Mouse (Mus musculus): Measurements from ENCODE around the gene Gna14.

Gna14 gene

DNA sequence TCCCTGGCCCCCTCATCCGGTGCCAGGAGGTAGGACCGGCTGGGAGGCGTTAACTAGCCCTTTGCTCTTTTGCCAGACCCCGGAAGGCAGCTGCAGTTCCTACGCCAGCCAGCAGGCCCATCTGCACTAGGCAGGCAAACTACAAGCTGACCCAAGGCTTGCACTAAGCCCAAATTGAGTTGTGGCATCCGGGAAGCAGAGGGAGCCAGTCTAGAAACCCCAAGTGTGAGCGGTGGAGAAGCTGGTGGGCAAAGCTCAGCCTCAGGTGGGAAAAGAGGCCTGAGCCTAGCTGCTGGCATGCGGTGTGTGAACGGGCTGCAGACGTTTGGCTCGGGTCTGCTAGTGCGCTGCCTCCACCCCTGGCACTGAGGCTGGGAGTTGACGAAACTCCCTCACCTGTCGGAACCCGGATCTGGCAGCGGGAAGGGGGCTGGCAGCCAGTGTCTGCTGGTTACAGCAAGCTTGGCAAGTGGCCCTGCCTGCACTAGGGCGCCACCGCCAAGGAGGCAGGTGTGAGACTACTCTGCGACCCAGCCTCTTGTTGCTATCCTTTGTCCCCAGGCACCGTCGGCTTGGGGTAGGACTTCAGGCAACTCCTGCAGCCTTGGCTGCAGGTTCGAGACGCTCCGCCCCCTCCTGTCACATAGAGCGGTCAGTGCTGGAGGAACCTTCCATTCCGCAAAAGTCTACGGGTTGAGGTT, at the start of gene Gna14:
TSS of gene Gna14 (plus strand) at position 232 of the 701 bp plus-strand sequence.
- DNase-seq (ENCODE audit: low read depth), result peak; percentile 71

- no peak for DNase-seq (ENCODE audit: low read depth)
Observed at GRCm38 (mm10) chr19:16386514-16386913, 49.0 kb upstream of the Gna14 start.

- DNase-seq (ENCODE audit: low read depth), result no peak
Observed at GRCm38 (mm10) chr19:16390192-16390795, 45.3 kb upstream of the Gna14 start.

DNA sequence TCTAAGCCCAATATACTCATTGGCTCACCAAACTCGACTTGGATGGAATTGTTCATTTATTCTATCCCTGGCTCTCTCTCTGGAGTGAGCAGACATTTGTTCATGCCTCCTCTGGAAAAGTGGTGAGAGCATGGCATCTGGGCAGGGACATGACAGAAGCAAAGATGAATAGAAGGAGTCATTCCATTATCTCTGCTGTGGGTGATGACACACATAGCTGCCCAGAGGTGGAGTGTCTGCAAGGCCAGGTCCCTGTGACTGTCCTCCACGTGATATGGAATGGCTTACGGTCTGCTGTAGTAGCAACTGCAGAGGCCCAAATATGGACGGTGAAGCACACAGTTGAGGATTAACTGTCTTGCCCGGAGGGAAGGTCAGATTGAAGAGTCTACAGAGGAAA, 41.2 kb upstream of the Gna14 start:
- DNase-seq (ENCODE audit: low read depth), result no peak

DNA sequence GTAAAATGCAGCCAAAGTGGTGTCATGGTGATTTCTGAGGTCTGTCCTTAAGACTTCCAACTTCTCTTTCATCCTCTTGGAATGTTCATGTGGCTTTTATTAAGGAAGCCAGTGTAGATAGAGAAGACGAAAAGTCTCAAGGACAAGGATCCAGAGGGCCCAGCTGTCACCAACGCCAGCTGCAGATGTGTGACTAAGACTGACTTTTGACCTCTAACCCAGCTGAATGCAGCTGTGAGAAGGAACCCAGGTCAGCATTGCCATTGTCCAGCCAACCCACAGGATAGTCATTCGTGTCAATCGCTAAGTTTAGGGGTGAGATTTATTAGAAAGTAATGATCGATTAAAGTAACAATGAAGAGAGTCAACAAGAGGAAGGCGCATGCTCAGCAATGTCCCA, 32.5 kb upstream of the Gna14 start:
- DNase-seq (ENCODE audit: low read depth), result no peak

DNA sequence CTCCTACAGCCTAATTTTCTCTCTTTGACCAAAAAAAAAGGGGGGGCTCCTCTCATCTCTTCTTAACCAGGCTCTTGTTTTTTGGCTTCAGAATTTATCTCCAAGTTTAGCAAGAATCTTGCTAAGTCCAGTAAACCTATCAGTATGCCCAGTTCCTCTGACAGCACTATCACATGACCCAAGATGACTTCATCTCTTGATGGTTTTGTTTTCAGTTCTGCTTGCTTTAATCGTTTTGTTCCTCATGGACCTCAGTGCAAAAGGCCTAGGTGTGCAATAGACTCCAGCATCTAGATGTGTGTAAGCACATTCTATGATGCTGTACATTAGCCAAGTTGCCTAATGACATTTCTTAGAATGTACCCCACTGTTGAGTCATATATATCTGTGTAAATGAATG, 27.8 kb upstream of the Gna14 start:
- DNase-seq (ENCODE audit: low read depth), result no peak

DNA sequence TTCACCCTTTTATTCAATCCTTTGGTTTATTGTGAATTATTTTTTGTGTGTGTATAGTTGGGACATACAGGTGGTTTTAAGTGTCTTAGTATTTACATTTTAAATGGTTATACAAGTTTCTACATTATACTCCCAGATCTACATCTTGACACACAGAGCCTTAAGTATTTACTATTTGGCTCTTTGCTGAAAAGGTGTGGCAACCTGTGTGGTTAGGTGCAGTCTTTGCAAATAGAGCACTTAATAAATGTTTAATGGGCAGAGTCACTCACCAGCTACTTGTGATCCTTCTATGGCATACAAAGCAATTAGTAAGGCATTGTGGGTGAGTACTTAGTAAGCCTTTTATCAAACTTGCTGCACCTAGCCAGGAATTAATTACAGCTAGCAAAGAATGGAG, 24.3 kb upstream of the Gna14 start:
- no peak for DNase-seq (ENCODE audit: low read depth)

GRCm38 (mm10) chr19:16418086-16418663, 17.4 kb upstream of the Gna14 start:
- DNase-seq (ENCODE audit: low read depth), result no peak

GRCm38 (mm10) chr19:16425596-16425995, 10.0 kb upstream of the Gna14 start:
- no peak for DNase-seq (ENCODE audit: low read depth)

DNA sequence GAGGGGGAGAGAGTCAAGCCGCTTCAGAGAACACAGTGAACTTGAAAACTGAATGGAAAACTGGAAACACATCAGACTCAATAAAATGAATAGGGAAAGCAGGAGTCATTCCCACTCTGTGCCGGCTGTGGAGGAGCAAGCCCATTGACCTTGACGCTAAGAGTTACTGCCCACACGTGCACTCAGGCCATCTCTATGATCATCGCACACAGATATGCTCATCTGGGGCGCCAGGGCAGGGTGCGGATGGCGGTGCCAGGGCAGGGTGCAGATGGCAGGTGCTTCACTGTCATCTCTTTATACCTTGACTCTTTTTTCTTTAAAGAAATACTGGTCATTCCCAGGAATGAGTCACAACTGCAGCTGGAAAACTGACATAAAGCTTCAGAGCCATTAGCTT, 4.2 kb upstream of the Gna14 start:
- no peak for DNase-seq (ENCODE audit: low read depth)

GRCm38 (mm10) chr19:16434879-16435278, 683 bp upstream of the Gna14 start:
- no peak for DNase-seq (ENCODE audit: low read depth)

- no peak for DNase-seq (ENCODE audit: low read depth)
Observed at GRCm38 (mm10) chr19:16436335-16437169, 990 bp downstream of the Gna14 start.

DNA sequence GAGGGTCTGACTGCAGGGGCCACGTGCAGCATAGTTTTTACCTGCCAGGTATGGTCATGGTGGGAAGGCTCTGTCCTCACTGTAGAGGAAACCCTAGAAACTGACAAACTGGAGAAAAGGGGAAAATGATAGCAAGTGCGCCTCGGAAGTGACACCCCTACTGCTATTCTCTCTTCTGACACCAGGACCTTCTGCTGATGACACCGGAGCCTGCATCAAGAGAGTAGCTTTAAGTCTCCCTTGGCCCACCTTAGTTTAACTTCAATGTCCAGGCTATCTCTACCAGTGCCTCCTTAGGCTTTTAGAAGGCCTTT, 1.6 kb downstream of the Gna14 start:
- no peak for DNase-seq (ENCODE audit: low read depth)

- no peak for DNase-seq (ENCODE audit: low read depth)
Observed at GRCm38 (mm10) chr19:16437906-16438305, 2.3 kb downstream of the Gna14 start.

DNA sequence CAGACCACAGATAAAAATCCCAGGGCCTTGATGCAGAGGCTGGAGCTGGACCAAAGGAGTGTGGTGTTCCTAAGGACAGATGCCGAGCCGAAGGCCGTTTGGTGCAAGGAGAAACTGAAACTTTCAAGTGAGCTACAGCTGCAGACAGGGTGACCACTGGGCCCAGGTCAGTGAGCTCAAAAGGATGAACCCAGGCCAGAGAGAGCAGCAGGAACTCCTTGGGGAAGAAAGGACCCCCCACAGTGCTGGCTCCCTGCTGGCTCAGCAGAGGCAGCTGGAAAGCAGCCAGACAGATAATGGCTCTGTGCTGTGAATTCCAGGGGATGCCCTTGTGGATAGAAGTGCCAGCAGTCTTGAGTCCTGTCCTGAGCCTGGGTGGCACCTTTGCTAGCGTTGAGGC, 3.7 kb downstream of the Gna14 start:
- DNase-seq (ENCODE audit: low read depth), result no peak

- DNase-seq (ENCODE audit: low read depth), result no peak
Observed at GRCm38 (mm10) chr19:16439834-16440233, 4.3 kb downstream of the Gna14 start.

DNA sequence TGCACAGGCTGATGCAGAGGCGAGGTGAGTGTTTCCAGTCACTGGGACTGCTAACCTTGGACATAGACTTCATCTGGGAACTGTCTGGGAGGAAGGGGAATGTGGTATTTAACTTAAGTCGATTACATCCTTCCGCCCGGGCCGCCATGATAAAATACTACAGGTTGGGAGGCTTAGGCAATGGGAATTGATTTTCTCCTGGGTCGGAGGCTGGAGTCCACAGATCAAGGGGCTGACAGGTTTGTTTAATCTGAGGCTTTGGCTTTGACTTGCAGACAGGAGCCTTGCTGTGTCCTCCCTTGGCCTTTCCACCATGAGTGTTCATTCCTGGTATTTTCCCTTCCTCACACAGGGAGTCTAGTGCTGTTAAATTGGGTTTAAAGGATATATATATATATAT, 5.8 kb downstream of the Gna14 start:
- DNase-seq (ENCODE audit: low read depth), result no peak

DNA sequence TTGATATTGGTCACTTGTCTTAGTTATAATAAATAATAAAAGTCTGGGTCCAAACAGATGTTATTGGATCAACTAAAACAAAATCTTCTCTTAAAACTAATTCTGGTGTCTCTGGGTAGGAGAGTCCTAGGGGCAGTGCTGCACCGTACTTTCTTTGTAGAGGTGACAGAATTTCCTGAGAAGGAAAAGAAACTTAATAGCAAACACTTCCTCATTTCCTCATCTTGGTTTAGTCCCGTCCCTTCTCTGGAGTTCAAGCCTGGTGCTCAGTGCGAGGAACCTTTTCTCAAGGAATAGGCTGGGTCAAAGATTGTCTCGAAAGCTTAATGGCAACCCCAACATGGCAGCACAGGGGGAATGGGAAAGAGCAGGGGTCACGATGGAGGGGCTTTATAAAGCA, 7.8 kb downstream of the Gna14 start:
- no peak for DNase-seq (ENCODE audit: low read depth)

DNA sequence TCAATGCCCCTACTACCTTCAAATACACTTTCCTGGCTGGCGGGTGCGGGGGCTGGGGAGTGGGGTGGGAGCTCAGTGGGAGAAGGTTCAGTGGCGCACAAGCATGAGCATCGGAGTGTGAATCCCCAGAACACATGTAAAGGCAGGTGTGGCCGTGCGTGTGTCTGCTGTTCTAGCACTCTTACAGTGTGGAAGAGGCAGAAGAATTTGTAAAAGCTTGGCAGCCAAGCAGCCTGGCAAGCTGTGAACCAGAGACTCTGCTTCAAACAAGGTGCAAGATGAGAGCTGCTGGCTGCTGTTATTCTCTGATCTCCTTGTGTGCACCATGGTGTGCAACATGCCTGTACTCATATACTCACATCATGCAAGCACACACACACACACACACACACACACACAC, 11.1 kb downstream of the Gna14 start:
- DNase-seq (ENCODE audit: low read depth), result no peak

DNA sequence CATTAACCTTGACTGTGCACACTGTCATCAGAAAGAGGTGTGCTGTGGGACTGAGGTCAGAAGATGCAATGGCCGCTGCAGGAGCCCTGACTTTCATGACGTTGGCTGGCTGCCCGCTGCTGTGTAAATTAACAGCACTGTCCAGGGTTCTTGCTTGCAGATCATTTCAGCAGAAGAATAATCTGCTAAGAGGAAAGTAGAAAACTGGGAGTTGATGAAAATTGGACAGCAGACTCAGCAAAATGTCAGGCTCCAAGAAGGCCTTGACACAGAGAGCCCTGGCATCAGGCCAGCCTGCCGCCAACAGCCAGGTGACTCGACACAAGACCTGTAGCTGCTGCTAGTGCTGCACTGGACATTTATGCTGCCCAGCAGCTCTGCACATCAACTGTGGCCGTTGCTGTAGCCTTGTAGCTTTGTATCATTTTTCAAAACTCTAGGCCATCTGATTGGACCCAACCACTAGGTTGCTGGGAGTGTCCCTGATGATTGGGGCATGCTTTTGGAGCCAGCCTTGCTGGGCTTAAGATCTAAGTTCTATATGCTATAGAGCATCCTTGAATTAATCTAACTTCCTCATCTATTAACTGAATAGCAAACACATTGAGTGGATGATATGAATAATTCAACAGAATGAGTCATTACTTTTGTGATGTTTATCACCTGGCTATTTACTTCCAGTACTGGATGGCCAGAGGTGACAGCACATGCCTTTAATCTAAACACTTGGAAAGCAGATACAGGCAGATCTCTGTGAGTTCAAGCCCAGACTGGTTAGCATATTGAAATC, 12.5 kb downstream of the Gna14 start:
- DNase-seq (ENCODE audit: low read depth), result no peak

DNA sequence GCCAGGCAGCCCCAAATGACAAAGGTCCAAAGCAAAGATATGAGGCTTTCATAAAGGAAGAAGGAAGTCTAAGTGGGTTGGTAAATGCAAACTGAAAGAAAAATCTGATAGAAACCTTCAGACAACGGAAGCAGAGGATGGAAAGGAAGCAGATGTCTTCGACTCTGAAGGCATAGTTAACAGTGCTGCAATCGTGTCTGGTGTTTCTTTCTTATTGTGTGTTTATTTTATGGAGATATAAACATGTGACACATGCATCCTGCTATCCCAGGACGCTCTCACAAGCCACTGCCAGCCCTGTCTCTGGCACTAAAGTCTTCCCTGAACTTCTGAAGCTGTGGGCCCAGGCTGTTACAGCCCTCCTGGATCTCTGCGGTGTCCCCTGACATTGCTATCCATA, 13.2 kb downstream of the Gna14 start:
- no peak for DNase-seq (ENCODE audit: low read depth)

DNA sequence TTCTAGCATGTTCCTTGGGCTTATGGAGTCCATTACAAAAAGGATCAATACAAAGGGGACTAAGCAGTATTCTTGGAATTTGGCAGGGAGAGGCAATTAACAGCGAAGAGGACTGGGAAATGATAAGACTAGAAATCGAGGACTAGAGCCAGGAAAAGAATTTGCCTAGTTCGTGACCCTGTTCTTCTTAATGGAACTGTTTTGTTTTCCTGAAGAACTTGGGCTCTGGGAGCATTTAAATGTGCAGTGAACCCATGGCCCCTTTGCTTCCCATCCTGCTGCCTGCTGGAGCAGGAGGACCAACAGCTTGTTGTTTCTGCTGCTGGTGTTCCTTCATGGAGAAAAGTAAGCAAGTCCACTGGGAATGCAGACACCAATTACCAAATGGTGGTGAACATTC, 15.3 kb downstream of the Gna14 start:
- DNase-seq (ENCODE audit: low read depth), result no peak

All from c-Kit-positive CD71-negative TER-119-negative erythroid progenitor cells, embryonic 14.5 days (primary cell).